Mouse (Mus musculus) right cerebral cortex, adult 2 months (tissue): ENCODE results near the gene Dusp22.

Experiments
- DNase-seq, 2 experiments: peaks; one replicate each; pipeline ENCODE4 v3.0.0; 2021 to 2022; ENCODE audit warnings: low spot score in 2 of 2

The Dusp22 gene

DNA sequence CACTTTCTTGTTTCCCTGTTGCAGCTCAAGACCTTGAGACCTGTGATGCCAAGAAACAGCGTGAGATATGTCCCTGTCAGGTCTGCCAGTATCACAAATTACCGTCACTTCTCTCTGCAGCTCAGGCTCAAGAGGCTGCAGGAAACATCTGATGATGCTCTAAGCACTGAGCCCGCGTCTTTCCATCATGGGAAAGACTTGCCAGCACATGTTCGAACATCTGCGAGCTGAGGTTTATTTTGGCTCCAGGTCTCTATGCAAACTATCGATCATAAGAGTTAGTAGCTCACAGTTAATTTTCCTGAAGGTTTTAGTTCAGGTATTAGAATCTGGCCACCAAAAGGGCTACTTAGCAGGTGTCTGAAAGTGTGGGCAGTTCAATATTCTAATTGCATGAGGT, 55.3 kb downstream of the Dusp22 start:
- no peak for DNase-seq

GRCm38 (mm10) chr13:30715573-30715972, 55.8 kb downstream of the Dusp22 start:
- DNase-seq, result no peak

GRCm38 (mm10) chr13:30716611-30717010, 56.8 kb downstream of the Dusp22 start:
- no peak for DNase-seq

- DNase-seq, result no peak
These were observed 62.8 kb downstream of the Dusp22 start for GRCm38 (mm10) chr13:30722601-30723000.

DNA sequence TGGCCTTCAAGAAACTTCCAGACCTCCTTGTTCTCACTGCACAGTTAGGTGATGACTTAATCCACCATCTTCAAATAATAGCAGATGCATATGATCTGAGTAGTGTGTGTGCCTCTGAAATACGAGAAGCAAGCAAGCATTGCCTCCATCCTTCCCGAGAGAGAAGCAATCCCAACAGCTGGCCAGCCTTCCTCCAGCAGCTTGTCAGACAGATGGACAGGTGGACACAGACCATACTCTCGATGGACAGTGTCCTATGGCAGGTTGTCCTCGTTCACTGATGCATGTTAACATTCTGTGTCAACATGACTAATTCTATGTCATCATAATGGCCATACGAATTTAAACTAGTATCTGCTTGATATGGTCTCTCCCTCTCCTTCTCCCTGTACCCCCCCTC, 63.5 kb downstream of the Dusp22 start:
- no peak for DNase-seq

GRCm38 (mm10) chr13:30723858-30724257, 64.1 kb downstream of the Dusp22 start:
- no peak for DNase-seq

DNA sequence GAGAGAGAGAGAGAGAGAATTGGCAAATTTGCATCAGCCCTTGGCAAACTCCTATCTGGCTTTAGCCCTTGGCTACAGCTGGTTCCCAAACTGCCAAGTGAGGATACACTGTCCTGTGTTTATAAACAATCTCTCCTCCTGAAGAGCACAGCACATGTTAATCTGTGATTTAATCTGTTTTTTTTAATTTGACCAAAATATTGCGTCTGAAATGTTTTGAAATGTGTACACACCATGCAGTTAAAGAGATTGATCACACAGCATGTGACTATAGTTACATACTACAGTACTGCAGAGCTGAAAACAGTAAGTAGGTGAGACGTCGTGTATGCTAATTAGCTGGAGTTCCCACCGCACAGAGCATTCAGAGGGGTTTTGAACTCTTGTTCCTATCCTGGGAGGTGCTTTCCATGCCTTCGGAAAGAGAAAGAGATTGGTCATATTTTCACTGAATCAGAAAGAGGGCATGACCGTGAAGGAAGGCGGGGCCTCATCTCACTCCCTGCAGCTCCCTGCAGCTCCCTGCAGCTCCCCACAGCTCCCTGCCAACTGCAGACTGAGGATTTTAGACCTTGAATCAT, 65.0 kb downstream of the Dusp22 start:
- DNase-seq, result no peak

- DNase-seq, result no peak
These were observed 67.1 kb downstream of the Dusp22 start for GRCm38 (mm10) chr13:30726879-30727278.

GRCm38 (mm10) chr13:30728155-30728554, 68.4 kb downstream of the Dusp22 start:
- DNase-seq, result no peak

DNA sequence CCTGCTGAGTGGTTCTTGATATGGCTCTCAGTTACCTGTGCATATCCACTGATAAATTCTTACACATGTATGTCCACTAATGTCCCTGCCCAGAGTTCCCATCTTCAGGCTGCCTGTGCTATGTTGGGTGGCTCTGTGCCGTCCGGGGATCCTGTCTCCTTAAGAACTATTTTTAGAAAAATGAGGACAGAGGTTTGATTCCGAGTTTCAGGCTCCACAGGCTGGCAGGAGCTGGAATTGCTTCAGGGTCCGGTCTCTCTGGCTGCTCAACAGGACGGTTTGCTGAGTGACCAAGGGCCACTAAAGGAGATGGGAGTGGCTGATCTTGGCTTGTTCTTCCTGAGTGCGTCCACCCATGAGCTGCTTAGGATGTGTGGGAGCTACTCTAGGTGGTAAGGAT, 69.4 kb downstream of the Dusp22 start:
- DNase-seq, result no peak

GRCm38 (mm10) chr13:30730104-30730793, 70.5 kb downstream of the Dusp22 start:
- DNase-seq, result no peak

GRCm38 (mm10) chr13:30732709-30733445, 73.1 kb downstream of the Dusp22 start:
- DNase-seq, result no peak

GRCm38 (mm10) chr13:30736721-30737120, 76.9 kb downstream of the Dusp22 start:
- DNase-seq, result no peak

- no peak for DNase-seq
These were observed 77.5 kb downstream of the Dusp22 start for GRCm38 (mm10) chr13:30737257-30737656.

GRCm38 (mm10) chr13:30738310-30738840, 78.6 kb downstream of the Dusp22 start:
- no peak for DNase-seq

GRCm38 (mm10) chr13:30741172-30741571, 81.4 kb downstream of the Dusp22 start:
- DNase-seq, result no peak

DNA sequence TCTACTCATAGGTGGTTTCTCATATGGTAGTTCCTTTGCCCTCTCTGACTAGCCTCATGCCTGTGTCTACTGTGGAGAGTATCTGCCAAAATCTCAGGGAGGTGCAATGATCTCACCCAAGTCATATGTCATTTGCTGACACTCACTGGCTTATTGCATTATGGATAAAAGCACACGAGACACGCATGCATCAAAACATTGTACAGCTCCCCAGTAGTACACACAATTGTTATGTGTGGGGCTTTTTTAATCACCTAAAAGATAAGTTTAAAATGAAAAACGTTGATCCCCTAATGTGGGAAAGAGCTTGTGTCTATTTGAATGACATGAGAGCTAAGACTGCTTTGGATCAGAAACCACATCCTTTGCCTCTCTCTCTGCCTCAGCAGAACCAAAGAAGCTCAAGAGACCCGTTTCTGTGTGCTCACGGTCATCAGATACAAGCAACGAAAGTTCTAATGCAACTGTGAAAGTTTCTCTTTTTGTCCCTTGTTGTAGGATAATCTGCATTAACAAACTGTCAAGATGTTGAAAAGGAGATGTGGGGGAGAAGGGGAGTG, 82.7 kb downstream of the Dusp22 start:
- DNase-seq, result no peak

- no peak for DNase-seq
These were observed 85.3 kb downstream of the Dusp22 start for GRCm38 (mm10) chr13:30745121-30745520.

GRCm38 (mm10) chr13:30747068-30747467, 87.3 kb downstream of the Dusp22 start:
- no peak for DNase-seq

- no peak for DNase-seq
These were observed 87.7 kb downstream of the Dusp22 start for GRCm38 (mm10) chr13:30747504-30747903.

GRCm38 (mm10) chr13:30748321-30748720, 88.5 kb downstream of the Dusp22 start:
- DNase-seq, result no peak

GRCm38 (mm10) chr13:30749021-30749556, 89.3 kb downstream of the Dusp22 start, which contains the start of gene Irf4:
Gene Irf4 (plus strand): TSS chr13:30749226.
- no peak for DNase-seq
